Mouse (Mus musculus): ENCODE results near the gene Rgs19.

Rgs19 gene

GRCm38 (mm10) chr2:181648926-181649325 is 44.9 kb downstream of the Rgs19 start:
- no peak for DNase-seq

GRCm38 (mm10) chr2:181646626-181647472 is 46.9 kb downstream of the Rgs19 start:
- DNase-seq: no peak

GRCm38 (mm10) chr2:181645666-181646065 is 48.1 kb downstream of the Rgs19 start:
- no peak for DNase-seq

- DNase-seq: peak; percentile 38
Measured at GRCm38 (mm10) chr2:181644361-181644760, 49.4 kb downstream of the Rgs19 start.
